Mouse (Mus musculus) forebrain, embryonic 15.5 days (tissue): ENCODE data around the gene Xaf1. TPM values are rescaled to one million over a fixed set of nuclear protein-coding genes. Genes with fewer than 3 reads are reported as not detected.

Experiments used
- ATAC-seq: fragments of 200-750 bp; cut with Nextera tagmentation; replicated peaks from 2 replicates; pipeline ENCODE4 v1.8.0; 2017; ENCODE audit warnings: mild to moderate bottlenecking, moderate TSS enrichment, moderate library complexity
- H3K27ac ChIP-seq: fragments of 300-500 bp; sonication (generic); replicated peaks from 2 replicates; pipeline ENCODE4 v1.5.1; 2015; ENCODE audit warnings: mild to moderate bottlenecking, inconsistent platforms
- H3K27me3 ChIP-seq: fragments of 300-500 bp; sonication (generic); 2 replicates; pipeline ENCODE4 v1.6.1; 2015; ENCODE audit warnings: inconsistent platforms
- H3K36me3 ChIP-seq: fragments of 300-500 bp; sonication (generic); 2 replicates; pipeline ENCODE4 v1.6.1; 2015; ENCODE audit warnings: mild to moderate bottlenecking, inconsistent platforms
- H3K4me1 ChIP-seq: fragments of 300-500 bp; sonication (generic); 2 replicates; pipeline ENCODE4 v1.6.1; 2015; ENCODE audit warnings: inconsistent platforms
- H3K4me2 ChIP-seq: fragments of 300-500 bp; sonication (generic); replicated peaks from 2 replicates; pipeline ENCODE4 v1.6.1; 2015; ENCODE audit warnings: mild to moderate bottlenecking, inconsistent platforms
- H3K4me3 ChIP-seq: fragments of 300-500 bp; sonication (generic); 2 replicates; pipeline ENCODE4 v1.5.1; 2015; ENCODE audit warnings: mild to moderate bottlenecking, inconsistent platforms
- H3K9ac ChIP-seq: fragments of 300-500 bp; sonication (generic); replicated peaks from 2 replicates; pipeline ENCODE4 v1.6.1; 2015; ENCODE audit warnings: mild to moderate bottlenecking, inconsistent platforms
- H3K9me3 ChIP-seq: fragments of 300-500 bp; sonication (generic); 2 replicates; pipeline ENCODE4 v1.6.1; 2016; ENCODE audit warnings: inconsistent platforms
- WGBS: fragments of 180-500 bp; shearing (Covaris S2); methylation state at CpG from one replicate; pipeline ENCODE4 v1.1.7; 2015; ENCODE audit warnings: mixed read lengths; 5-methylcytosine and 5-hydroxymethylcytosine counted together
- polyA plus RNA-seq: library from polyadenylated mRNA; unstranded; fragments of >200 nt; fragmentation: Nextera tagmentation; extraction: Ambion mirVana; gene quantifications from 2 replicates; pipeline ENCODE4 v1.2.1, GENCODE M21; 2015

Xaf1 gene
- 0.80 and 1.9 TPM in 2 replicates for polyA plus RNA-seq

- Histone ChIP-seq H3K4me1 (no peaks in the 10 kb centered on the region), H3K9me3 (no peaks in the 10 kb centered on the region), H3K4me2 (no peak within 1 kb of the TSS), H3K27me3 (no peaks in the 10 kb centered on the region), H3K9ac (no peak within 1 kb of the TSS), H3K27ac (no peak within 1 kb of the TSS), H3K4me3 (no peak within 1 kb of the TSS), H3K36me3 (no peaks in the 10 kb centered on the region)
- ATAC-seq = no peak
- 29% methylated on average over 6 of the region's 6 CpGs for WGBS
Measured at GRCm38 (mm10) chr11:72301334-72301733, at the start of gene Xaf1. Gene Xaf1 (plus strand): TSS chr11:72301629.

- no peak overlapping the region for H3K27ac ChIP-seq
- 95% methylated on average over 4 of the region's 4 CpGs for WGBS
- H3K9ac ChIP-seq = no peak overlapping the region
- ATAC-seq = no peak
- H3K4me3 ChIP-seq = no peak overlapping the region
- no peaks in the 10 kb centered on the region for H3K36me3 ChIP-seq
- H3K4me1 ChIP-seq = no peaks in the 10 kb centered on the region
- H3K4me2 ChIP-seq = no peak overlapping the region
- no peaks in the 10 kb centered on the region for H3K9me3 ChIP-seq
- no peaks in the 10 kb centered on the region for H3K27me3 ChIP-seq
Measured at GRCm38 (mm10) chr11:72255629-72256028, 45.8 kb upstream of the Xaf1 start.

GRCm38 (mm10) chr11:72256441-72256840 lies 45.0 kb upstream of the Xaf1 start:
- Histone ChIP-seq H3K4me2 (no peak overlapping the region), H3K4me3 (no peak overlapping the region), H3K9me3 (no peaks in the 10 kb centered on the region), H3K27me3 (no peaks in the 10 kb centered on the region), H3K27ac (no peak overlapping the region), H3K36me3 (no peaks in the 10 kb centered on the region), H3K4me1 (no peaks in the 10 kb centered on the region), H3K9ac (no peak overlapping the region)
- ATAC-seq = no peak
- WGBS = 91% methylated on average over 2 of the region's 2 CpGs

GRCm38 (mm10) chr11:72265483-72265882 lies 35.9 kb upstream of the Xaf1 start:
- WGBS = 8% methylated on average over 11 of the region's 11 CpGs
- ATAC-seq = 0 out of 2 replicates have a peak, but pooled peaks have one; percentile 35

GRCm38 (mm10) chr11:72266207-72266959 lies 35.0 kb upstream of the Xaf1 start:
- Histone ChIP-seq H3K27me3 (peaks cover 25% of the 10 kb centered on the region), H3K4me3 (peak overlapping the region; percentile 45), H3K4me2 (peak overlapping the region; percentile 82), H3K4me1 (peaks cover 18% of the 10 kb centered on the region), H3K36me3 (no peaks in the 10 kb centered on the region), H3K27ac (no peak overlapping the region), H3K9me3 (no peaks in the 10 kb centered on the region), H3K9ac (peak overlapping the region; percentile 45)
- peak; percentile 91 for ATAC-seq
- 2% methylated on average over 44 of the region's 46 CpGs for WGBS

More at GRCm38 (mm10) chr11:72265483-72265882, 35.9 kb upstream of the Xaf1 start:
- H3K27ac ChIP-seq = no peak overlapping the region
- H3K4me2 ChIP-seq = peak overlapping the region; percentile 82
- no peak overlapping the region for H3K4me3 ChIP-seq
- peaks cover 25% of the 10 kb centered on the region for H3K27me3 ChIP-seq
- no peaks in the 10 kb centered on the region for H3K9me3 ChIP-seq
- H3K4me1 ChIP-seq = peaks cover 18% of the 10 kb centered on the region
- H3K9ac ChIP-seq = no peak overlapping the region
- no peaks in the 10 kb centered on the region for H3K36me3 ChIP-seq

- H3K36me3 ChIP-seq = no peaks in the 10 kb centered on the region
- peak within 1 kb of the TSS; percentile 82 for H3K4me2 ChIP-seq
- peak within 1 kb of the TSS; percentile 45 for H3K4me3 ChIP-seq
- H3K27me3 ChIP-seq = peaks cover 25% of the 10 kb centered on the region
- WGBS = 1% methylated on average over 36 of the region's 36 CpGs
- ATAC-seq = peak; percentile 26; the same call in 1 of the 2 replicates
- no peak within 1 kb of the TSS for H3K27ac ChIP-seq
- peaks cover 18% of the 10 kb centered on the region for H3K4me1 ChIP-seq
- H3K9ac ChIP-seq = peak within 1 kb of the TSS; percentile 45
- H3K9me3 ChIP-seq = no peaks in the 10 kb centered on the region
Measured at GRCm38 (mm10) chr11:72266960-72267560, 34.4 kb upstream of the Xaf1 start, which contains the start of gene Slc13a5. Gene Slc13a5 (minus strand): TSS chr11:72267222.

GRCm38 (mm10) chr11:72271761-72272160 lies 29.7 kb upstream of the Xaf1 start:
- Histone ChIP-seq H3K27me3 (no peaks in the 10 kb centered on the region), H3K4me3 (no peak overlapping the region), H3K4me1 (peaks cover 3% of the 10 kb centered on the region), H3K9ac (no peak overlapping the region), H3K4me2 (no peak overlapping the region), H3K27ac (no peak overlapping the region), H3K9me3 (no peaks in the 10 kb centered on the region), H3K36me3 (no peaks in the 10 kb centered on the region)
- ATAC-seq = no peak
- 71% methylated on average over 1 of the region's 1 CpGs for WGBS

GRCm38 (mm10) chr11:72273341-72273740 lies 28.1 kb upstream of the Xaf1 start:
- Histone ChIP-seq H3K27me3 (no peaks in the 10 kb centered on the region), H3K9ac (no peak overlapping the region), H3K36me3 (no peaks in the 10 kb centered on the region), H3K4me3 (no peak overlapping the region), H3K27ac (no peak overlapping the region), H3K4me2 (no peak overlapping the region), H3K4me1 (no peaks in the 10 kb centered on the region), H3K9me3 (no peaks in the 10 kb centered on the region)
- no peak for ATAC-seq
- WGBS = 63% methylated on average over 3 of the region's 3 CpGs

GRCm38 (mm10) chr11:72281143-72281851 lies 20.1 kb upstream of the Xaf1 start:
- Histone ChIP-seq H3K4me2 (no peak overlapping the region), H3K27me3 (no peaks in the 10 kb centered on the region), H3K27ac (no peak overlapping the region), H3K9me3 (no peaks in the 10 kb centered on the region), H3K4me3 (no peak overlapping the region), H3K36me3 (no peaks in the 10 kb centered on the region), H3K4me1 (no peaks in the 10 kb centered on the region), H3K9ac (no peak overlapping the region)
- 85% methylated on average over 5 of the region's 5 CpGs for WGBS
- ATAC-seq = no peak

- 15% methylated on average over 5 of the region's 5 CpGs for WGBS
- Histone ChIP-seq H3K9me3 (no peaks in the 10 kb centered on the region), H3K9ac (no peak overlapping the region), H3K4me1 (no peaks in the 10 kb centered on the region), H3K27ac (no peak overlapping the region), H3K4me2 (no peak overlapping the region), H3K4me3 (no peak overlapping the region), H3K27me3 (no peaks in the 10 kb centered on the region), H3K36me3 (no peaks in the 10 kb centered on the region)
- ATAC-seq = no peak
Measured at GRCm38 (mm10) chr11:72281852-72282400, 19.5 kb upstream of the Xaf1 start.

- Histone ChIP-seq H3K27me3 (no peaks in the 10 kb centered on the region), H3K9me3 (no peaks in the 10 kb centered on the region), H3K27ac (no peak overlapping the region), H3K36me3 (no peaks in the 10 kb centered on the region), H3K4me3 (no peak overlapping the region), H3K4me2 (no peak overlapping the region), H3K4me1 (no peaks in the 10 kb centered on the region), H3K9ac (no peak overlapping the region)
- ATAC-seq = no peak
- 87% methylated on average over 16 of the region's 16 CpGs for WGBS
Measured at GRCm38 (mm10) chr11:72283486-72284224, 17.8 kb upstream of the Xaf1 start.
